Mouse (Mus musculus): ENCODE data around the gene Kars.

Gene Kars

GRCm38 (mm10) chr8:111947144-111947543, 64.0 kb downstream of the Kars start:
- DNase-seq (ENCODE audit: low spot score in 2 of 2), result no peak

- DNase-seq (ENCODE audit: low spot score in 2 of 2), result no peak
Measured at GRCm38 (mm10) chr8:111943544-111943943, 67.6 kb downstream of the Kars start.
